Mouse (Mus musculus): ENCODE data around the gene Pus3.
"Not testable (repeated sequence)": the region's sequence is repeated elsewhere in the genome, so short reads cannot be mapped to it uniquely, and the experiment has no call there.

Pus3 gene

GRCm38 (mm10) chr9:35546745-35547144 is 11.7 kb upstream of the Pus3 start:
- no peak for DNase-seq

GRCm38 (mm10) chr9:35548455-35548854 is 9.9 kb upstream of the Pus3 start:
- DNase-seq, result no peak

GRCm38 (mm10) chr9:35556494-35557102 is 1.8 kb upstream of the Pus3 start:
- no peak for DNase-seq

GRCm38 (mm10) chr9:35559009-35559890 is 855 bp downstream of the Pus3 start:
- DNase-seq, result peak; percentile 90

GRCm38 (mm10) chr9:35561076-35561475 is 2.7 kb downstream of the Pus3 start:
- DNase-seq, result no peak

GRCm38 (mm10) chr9:35561583-35561982 is 3.2 kb downstream of the Pus3 start:
- DNase-seq, result no peak

- DNase-seq, result no peak
Measured at GRCm38 (mm10) chr9:35564536-35565240, 6.3 kb downstream of the Pus3 start.

- DNase-seq, result no peak
Measured at GRCm38 (mm10) chr9:35567995-35568394, 9.6 kb downstream of the Pus3 start.

GRCm38 (mm10) chr9:35569571-35570534 is 11.5 kb downstream of the Pus3 start, which contains the start of the genes Pate2 and Hyls1:
Gene Pate2, plus strand, starts transcription at chr9:35570284.
Gene Hyls1, minus strand, starts transcription at chr9:35570398.
- DNase-seq, result peak; percentile 95

GRCm38 (mm10) chr9:35570663-35571062 is 12.3 kb downstream of the Pus3 start:
- DNase-seq, result no peak

- DNase-seq, result no peak
Measured at GRCm38 (mm10) chr9:35574416-35574815, 16.0 kb downstream of the Pus3 start.

- DNase-seq, result no peak
Measured at GRCm38 (mm10) chr9:35587674-35588073, 29.3 kb downstream of the Pus3 start.

- DNase-seq, result peak; percentile 17
Measured at GRCm38 (mm10) chr9:35592903-35593302, 34.5 kb downstream of the Pus3 start.

- DNase-seq, result peak; percentile 11
Measured at GRCm38 (mm10) chr9:35607647-35608405, 49.4 kb downstream of the Pus3 start.

- DNase-seq, result no peak
Measured at GRCm38 (mm10) chr9:35611841-35612240, 53.4 kb downstream of the Pus3 start, which contains the start of gene Pate4. Gene Pate4, minus strand, starts transcription at chr9:35611941.

GRCm38 (mm10) chr9:35614005-35614404 is 55.6 kb downstream of the Pus3 start:
- DNase-seq, result no peak

- DNase-seq, result not testable (repeated sequence)
Measured at GRCm38 (mm10) chr9:35616784-35617183, 58.4 kb downstream of the Pus3 start.
